Mouse (Mus musculus): Measurements from ENCODE around the gene D330045A20Rik.
A peak's percentile ranks its signal among the peaks of the same experiment; 100 is the strongest.
"Not testable (repeated sequence)": the region's sequence is repeated elsewhere in the genome, so short reads cannot be mapped to it uniquely, and the experiment has no call there.

Gene D330045A20Rik

GRCm38 (mm10) chrX:139480022-139480894 lies at the start of gene D330045A20Rik:
Gene D330045A20Rik, plus strand, starts transcription at chrX:139480367.
- no peak for DNase-seq (ENCODE audit: low spot score in 2 of 2)

GRCm38 (mm10) chrX:139432550-139432949 lies 47.6 kb upstream of the D330045A20Rik start:
- DNase-seq (ENCODE audit: low spot score in 2 of 2), result peak; percentile 2 to 5

GRCm38 (mm10) chrX:139435202-139435601 lies 45.0 kb upstream of the D330045A20Rik start:
- no peak for DNase-seq (ENCODE audit: low spot score in 2 of 2)

GRCm38 (mm10) chrX:139441057-139441456 lies 39.1 kb upstream of the D330045A20Rik start:
- DNase-seq (ENCODE audit: low spot score in 2 of 2), result not testable (repeated sequence)

GRCm38 (mm10) chrX:139456812-139457211 lies 23.4 kb upstream of the D330045A20Rik start:
- no peak for DNase-seq (ENCODE audit: low spot score in 2 of 2)

GRCm38 (mm10) chrX:139482083-139482482 lies 1.9 kb downstream of the D330045A20Rik start:
- no peak for DNase-seq (ENCODE audit: low spot score in 2 of 2)

GRCm38 (mm10) chrX:139484974-139485373 lies 4.8 kb downstream of the D330045A20Rik start:
- DNase-seq (ENCODE audit: low spot score in 2 of 2), result no peak

- DNase-seq (ENCODE audit: low spot score in 2 of 2), result no peak
These were observed 36.0 kb downstream of the D330045A20Rik start for GRCm38 (mm10) chrX:139516156-139516555.

GRCm38 (mm10) chrX:139519251-139519650 lies 39.1 kb downstream of the D330045A20Rik start:
- DNase-seq (ENCODE audit: low spot score in 2 of 2), result no peak

- DNase-seq (ENCODE audit: low spot score in 2 of 2), result no peak
These were observed 44.3 kb downstream of the D330045A20Rik start for GRCm38 (mm10) chrX:139524303-139525091.

GRCm38 (mm10) chrX:139525724-139526123 lies 45.6 kb downstream of the D330045A20Rik start:
- DNase-seq (ENCODE audit: low spot score in 2 of 2), result no peak

- DNase-seq (ENCODE audit: low spot score in 2 of 2), result no peak
These were observed 46.8 kb downstream of the D330045A20Rik start for GRCm38 (mm10) chrX:139526984-139527383.

GRCm38 (mm10) chrX:139529678-139530077 lies 49.5 kb downstream of the D330045A20Rik start:
- DNase-seq (ENCODE audit: low spot score in 2 of 2), result no peak

- no peak for DNase-seq (ENCODE audit: low spot score in 2 of 2)
These were observed 52.1 kb downstream of the D330045A20Rik start for GRCm38 (mm10) chrX:139532293-139532692.

GRCm38 (mm10) chrX:139537641-139538397 lies 57.7 kb downstream of the D330045A20Rik start:
- DNase-seq (ENCODE audit: low spot score in 2 of 2), result no peak

- DNase-seq (ENCODE audit: low spot score in 2 of 2), result no peak
These were observed 63.6 kb downstream of the D330045A20Rik start for GRCm38 (mm10) chrX:139543726-139544125.

GRCm38 (mm10) chrX:139550456-139550855 lies 70.3 kb downstream of the D330045A20Rik start:
- DNase-seq (ENCODE audit: low spot score in 2 of 2), result no peak

GRCm38 (mm10) chrX:139552090-139552489 lies 71.9 kb downstream of the D330045A20Rik start:
- no peak for DNase-seq (ENCODE audit: low spot score in 2 of 2)

- DNase-seq (ENCODE audit: low spot score in 2 of 2), result no peak
These were observed 82.2 kb downstream of the D330045A20Rik start for GRCm38 (mm10) chrX:139562255-139562924.

- no peak for DNase-seq (ENCODE audit: low spot score in 2 of 2)
These were observed 82.8 kb downstream of the D330045A20Rik start, which contains the start of gene Rnf128 for GRCm38 (mm10) chrX:139562925-139563461. Gene Rnf128, plus strand, starts transcription at chrX:139563316.

- DNase-seq (ENCODE audit: low spot score in 2 of 2), result no peak
These were observed 89.9 kb downstream of the D330045A20Rik start for GRCm38 (mm10) chrX:139570054-139570453.

All from heart, adult 9 months (tissue).